Mouse (Mus musculus) gastrocnemius, postnatal 36 days (tissue): ENCODE data around the gene Tex9. TPM values are rescaled to one million over a fixed set of nuclear protein-coding genes. Genes with fewer than 3 reads are reported as not detected.
"Not testable (repeated sequence)": the region's sequence is repeated elsewhere in the genome, so short reads cannot be mapped to it uniquely, and the experiment has no call there.

ENCODE experiments used
- DNase-seq, 2 experiments: peaks; one replicate each; pipeline ENCODE4 v3.0.0; 2022
- intact Hi-C: fragments of 180-260 bp; cut with DNase I; formaldehyde crosslinking; loops from one replicate; pipeline ENCODE4 v1.15.1; 2025
- total RNA-seq, 2 experiments: library from RNA; stranded (reverse); gene quantifications; 2 replicates each; pipeline ENCODE4 v1.2.3; 2021

Tex9 gene
- total RNA-seq, 2 experiments from 2014 or later: 1.1 to 1.9 TPM

- intact Hi-C loops: no loop called here
- DNase-seq: peak; percentile 88 to 89
Observed at GRCm38 (mm10) chr9:72491559-72492193, 336 bp downstream of the Tex9 start.

- intact Hi-C loops: no loop called here
- DNase-seq: no peak
Observed at GRCm38 (mm10) chr9:72489131-72489530, 2.9 kb downstream of the Tex9 start.

DNA sequence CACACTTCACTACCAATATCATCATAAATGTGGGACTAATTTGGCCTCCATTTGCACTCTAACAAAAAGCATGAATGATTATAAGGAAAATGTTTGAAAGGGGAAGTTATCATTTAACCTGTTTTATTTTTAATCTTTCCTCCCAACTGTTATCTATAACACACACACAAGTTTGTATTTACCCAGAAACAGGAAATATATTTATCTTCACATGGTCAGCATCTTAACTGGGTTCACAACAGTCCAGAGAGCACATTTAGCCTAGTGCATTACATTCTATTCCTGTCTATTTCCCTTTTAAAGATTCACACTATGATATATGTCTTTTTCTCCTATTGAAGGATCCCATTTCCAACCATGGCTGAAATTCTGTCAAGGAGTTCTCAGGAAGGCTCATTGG, 3.5 kb downstream of the Tex9 start:
- intact Hi-C loops: no loop called here
- no peak for DNase-seq

DNA sequence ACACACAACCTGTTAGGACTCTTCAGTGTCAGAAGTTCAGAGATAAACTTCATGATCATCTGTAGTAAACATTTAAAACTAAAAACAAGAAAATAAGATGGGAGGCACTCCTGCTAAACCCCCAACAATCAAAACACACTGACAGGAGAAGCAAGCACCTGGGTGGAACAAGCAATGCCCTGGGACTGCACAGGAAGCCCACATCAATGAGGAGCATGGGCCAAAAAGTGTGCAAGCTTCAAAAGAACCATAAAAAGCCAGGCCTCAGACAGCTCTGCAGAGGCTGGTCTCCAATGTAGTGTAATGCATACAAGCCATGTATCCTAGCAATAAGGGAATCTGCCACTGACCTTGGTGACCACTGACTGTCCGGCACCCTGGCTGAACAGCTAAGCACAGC, 12.7 kb downstream of the Tex9 start:
- no peak for DNase-seq
- intact Hi-C loops: no loop called here

DNA sequence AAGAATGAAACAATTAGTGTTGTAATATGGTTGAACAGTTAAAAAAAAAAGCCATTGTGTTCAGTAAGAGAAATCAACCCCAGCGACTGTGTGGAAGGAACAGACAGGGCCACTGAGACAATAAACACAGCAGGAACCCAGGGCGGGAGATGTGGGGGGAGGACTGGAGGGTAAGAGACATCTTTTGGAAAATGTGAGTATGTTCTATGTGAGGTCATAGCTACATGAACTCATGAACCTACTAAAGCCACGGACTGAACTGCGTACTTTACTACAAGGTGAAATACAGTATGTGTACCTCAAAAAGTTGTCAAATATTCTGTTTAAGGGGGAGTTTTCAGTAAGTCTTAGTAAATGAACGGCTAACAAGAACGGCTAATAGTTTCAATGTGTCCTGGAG, 14.7 kb downstream of the Tex9 start:
- intact Hi-C loops: no loop called here
- no peak for DNase-seq

- DNase-seq: no peak
- intact Hi-C loops: no loop called here
Observed at GRCm38 (mm10) chr9:72475511-72475910, 16.5 kb downstream of the Tex9 start.

GRCm38 (mm10) chr9:72469851-72470250, 22.2 kb downstream of the Tex9 start:
- intact Hi-C loops: loop anchor here (1.0 to 5.0 kb wide), 2 partner anchors 23 to 52 kb away; no protein-coding TSS in a partner anchor
- DNase-seq: no peak

DNA sequence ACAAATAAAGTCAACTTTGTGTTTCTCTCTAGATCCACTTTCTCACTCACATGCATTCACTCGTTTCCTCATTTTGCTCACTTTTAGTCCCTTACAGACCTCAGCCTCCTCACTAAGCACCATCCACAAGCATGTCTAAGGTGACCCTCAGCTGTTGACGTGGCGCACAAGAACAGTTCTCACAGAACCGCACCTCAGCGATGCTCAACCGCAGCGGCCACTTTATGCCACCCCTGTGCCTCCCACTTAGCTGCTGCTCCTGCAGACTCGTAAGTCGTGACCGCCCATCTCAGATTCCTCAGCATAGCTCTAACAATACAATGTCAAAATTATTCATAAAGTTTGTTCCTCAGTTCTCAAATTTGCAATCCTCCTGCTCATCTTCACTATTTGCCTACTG, 23.4 kb downstream of the Tex9 start:
- DNase-seq: no peak
- intact Hi-C loops: no loop called here

GRCm38 (mm10) chr9:72467551-72468407, 24.2 kb downstream of the Tex9 start:
- DNase-seq: no peak
- intact Hi-C loops: loop anchor here (1.0 kb wide), 1 partner anchor 29 kb away; the partner anchor contains the start of gene Mns1

DNA sequence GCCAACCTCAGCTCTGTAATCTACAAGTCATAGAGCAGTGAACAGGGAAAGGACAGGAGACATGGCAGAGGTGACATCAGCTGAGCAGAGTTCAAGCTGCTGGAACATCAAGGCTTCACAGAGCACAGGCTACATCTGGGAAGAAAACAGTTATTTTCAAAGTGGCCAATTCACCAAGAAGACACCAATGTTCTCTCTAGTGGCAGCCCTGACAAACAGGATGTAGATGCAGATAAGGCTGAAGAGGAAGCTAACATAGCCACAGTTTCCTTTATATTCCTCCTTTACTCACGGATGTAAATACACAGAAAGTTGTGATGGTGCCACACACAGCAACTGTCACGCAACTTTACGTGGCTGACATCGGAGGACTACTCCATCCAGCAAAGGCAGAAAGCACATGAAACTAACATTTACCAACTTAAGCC, 26.2 kb downstream of the Tex9 start:
- intact Hi-C loops: no loop called here
- no peak for DNase-seq

GRCm38 (mm10) chr9:72464806-72465205, 27.2 kb downstream of the Tex9 start:
- DNase-seq: no peak
- intact Hi-C loops: loop anchor here (5.0 kb wide), 1 partner anchor 137 kb away; no protein-coding TSS in a partner anchor

- no peak for DNase-seq
- intact Hi-C loops: loop anchor here (5.0 kb wide), 1 partner anchor 140 kb away; no protein-coding TSS in a partner anchor
Observed at GRCm38 (mm10) chr9:72462427-72462826, 29.6 kb downstream of the Tex9 start.

DNA sequence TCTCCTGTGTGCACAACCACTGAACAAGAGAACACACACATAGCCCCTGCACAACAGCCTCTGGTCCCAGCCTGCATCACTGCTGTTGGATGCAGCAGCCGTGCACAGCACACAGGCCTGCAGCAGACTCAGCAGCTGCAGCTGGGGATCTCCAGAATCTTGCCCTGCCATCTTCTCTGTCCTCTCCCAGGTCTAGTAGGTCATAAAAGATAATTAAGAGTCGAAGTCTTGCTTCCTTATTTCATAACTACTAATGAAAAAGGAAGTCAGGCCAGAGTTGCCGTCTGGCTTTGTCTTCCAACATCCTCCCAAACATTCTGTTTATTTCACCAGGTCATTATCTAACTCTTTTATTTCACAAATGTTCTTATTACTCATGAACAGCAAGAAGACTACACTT, 31.2 kb downstream of the Tex9 start:
- intact Hi-C loops: loop anchor here (5.0 kb wide), 1 partner anchor 142 kb away; no protein-coding TSS in a partner anchor
- no peak for DNase-seq

DNA sequence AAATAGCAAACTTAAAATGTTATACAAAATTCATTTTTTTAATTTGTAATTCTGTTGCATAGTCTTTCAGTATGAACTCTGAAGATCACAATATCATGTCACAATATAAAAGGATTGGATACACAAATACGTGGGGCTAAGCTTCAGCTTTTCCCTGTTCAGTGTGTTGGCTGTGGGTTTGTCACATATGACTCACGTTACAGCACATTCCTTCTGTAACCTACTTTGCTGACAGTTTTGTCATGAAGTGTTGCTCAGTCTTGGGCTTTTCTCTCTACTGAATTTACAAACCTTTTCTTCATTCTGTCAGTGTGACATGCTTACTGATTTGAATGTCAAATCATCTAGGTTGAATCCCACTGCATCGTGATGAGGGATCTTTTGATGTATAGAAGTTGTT, 32.3 kb downstream of the Tex9 start:
- intact Hi-C loops: loop anchor here (5.0 to 10.0 kb wide), 3 partner anchors 143 to 423 kb away; partner anchors contain the start of gene Nedd4
- no peak for DNase-seq

DNA sequence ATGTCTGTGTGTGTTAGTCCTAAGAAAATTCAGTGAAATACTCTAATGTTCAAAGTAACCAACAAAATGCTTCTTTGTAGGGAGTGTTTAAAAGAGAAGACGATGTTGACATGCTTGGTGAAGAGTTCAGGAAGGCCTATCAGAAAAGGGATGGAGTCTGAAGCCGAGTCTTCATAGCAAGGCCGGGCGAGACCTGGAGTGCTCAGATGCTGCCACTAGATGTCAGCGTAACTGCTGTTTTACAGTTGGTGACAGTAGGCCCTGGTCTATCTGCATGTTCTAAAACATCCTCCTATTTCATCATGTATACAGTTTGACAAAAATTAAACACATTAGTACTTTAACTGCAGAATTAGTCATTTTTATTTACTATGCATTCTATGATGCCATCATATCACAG, 33.8 kb downstream of the Tex9 start:
- intact Hi-C loops: loop anchor here (5.0 to 10.0 kb wide), 2 partner anchors 207 to 424 kb away; partner anchors contain the start of gene Nedd4
- DNase-seq: peak; percentile 43 to 47

GRCm38 (mm10) chr9:72456374-72456773, 35.6 kb downstream of the Tex9 start:
- intact Hi-C loops: loop anchor here (5.0 to 10.0 kb wide), 2 partner anchors 208 to 426 kb away; partner anchors contain the start of gene Nedd4
- DNase-seq: no peak

DNA sequence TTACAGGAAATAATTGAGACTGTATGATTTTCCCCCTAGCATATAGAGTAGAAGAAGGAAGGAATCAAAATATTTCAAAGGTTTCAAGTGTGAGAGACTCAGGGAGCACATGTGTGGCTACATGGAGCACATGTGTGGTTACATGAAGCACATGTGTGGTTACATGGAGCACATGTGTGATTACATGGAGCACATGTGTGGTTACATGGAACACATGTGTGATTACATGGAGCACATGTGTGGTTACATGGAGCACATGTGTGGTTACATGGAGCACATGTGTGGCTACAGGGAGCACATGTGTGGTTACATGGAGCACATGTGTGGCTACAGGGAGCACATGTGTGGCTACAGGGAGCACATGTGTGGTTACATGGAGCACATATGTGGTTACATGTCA, 37.7 kb downstream of the Tex9 start:
- intact Hi-C loops: loop anchor here (5.0 to 10.0 kb wide), 2 partner anchors 73 to 211 kb away; partner anchors contain the start of gene Nedd4
- not testable (repeated sequence) for DNase-seq

GRCm38 (mm10) chr9:72451111-72451510, 40.9 kb downstream of the Tex9 start:
- intact Hi-C loops: loop anchor here (5.0 to 10.0 kb wide), 2 partner anchors 76 to 214 kb away; partner anchors contain the start of gene Nedd4
- DNase-seq: no peak

DNA sequence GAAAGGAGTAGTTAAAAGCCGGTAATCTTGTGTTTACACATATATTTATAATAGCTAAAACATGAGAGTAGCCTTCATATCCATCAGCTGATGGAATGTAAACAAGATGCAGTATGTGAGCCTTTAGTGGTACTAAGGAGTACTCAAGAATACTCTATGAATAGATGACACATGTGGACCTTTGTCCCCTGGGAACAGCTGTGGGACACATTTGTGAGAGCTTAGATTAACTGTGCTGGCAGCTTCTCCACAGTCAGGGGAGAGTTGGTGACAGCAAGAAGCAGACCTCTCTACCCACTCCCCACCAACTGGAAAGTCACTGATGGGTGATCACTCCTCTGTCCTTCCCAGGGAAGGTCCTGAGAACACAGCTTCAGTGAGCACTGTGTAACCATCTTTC, 41.6 kb downstream of the Tex9 start:
- intact Hi-C loops: loop anchor here (5.0 to 10.0 kb wide), 2 partner anchors 77 to 214 kb away; partner anchors contain the start of gene Nedd4
- DNase-seq: no peak

DNA sequence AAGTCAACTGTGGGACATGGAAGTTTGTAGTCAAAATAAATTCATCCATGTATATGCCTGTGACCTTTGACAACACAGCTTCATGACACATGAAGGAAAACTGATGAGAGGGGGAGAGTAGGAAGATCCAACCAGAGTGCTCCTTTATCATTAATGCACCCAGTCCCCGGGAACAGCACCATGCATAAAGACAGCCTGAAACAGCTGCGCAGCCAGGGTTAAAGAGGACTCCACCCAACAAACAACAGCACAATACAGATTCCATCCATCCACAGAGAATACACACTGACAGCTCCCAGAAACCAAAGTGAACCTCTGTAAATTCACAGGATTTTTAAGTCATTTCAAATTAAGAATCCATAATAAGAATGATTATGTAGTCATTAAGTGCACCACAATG, 42.2 kb downstream of the Tex9 start:
- DNase-seq: no peak
- intact Hi-C loops: loop anchor here (5.0 to 10.0 kb wide), 2 partner anchors 77 to 215 kb away; partner anchors contain the start of gene Nedd4

DNA sequence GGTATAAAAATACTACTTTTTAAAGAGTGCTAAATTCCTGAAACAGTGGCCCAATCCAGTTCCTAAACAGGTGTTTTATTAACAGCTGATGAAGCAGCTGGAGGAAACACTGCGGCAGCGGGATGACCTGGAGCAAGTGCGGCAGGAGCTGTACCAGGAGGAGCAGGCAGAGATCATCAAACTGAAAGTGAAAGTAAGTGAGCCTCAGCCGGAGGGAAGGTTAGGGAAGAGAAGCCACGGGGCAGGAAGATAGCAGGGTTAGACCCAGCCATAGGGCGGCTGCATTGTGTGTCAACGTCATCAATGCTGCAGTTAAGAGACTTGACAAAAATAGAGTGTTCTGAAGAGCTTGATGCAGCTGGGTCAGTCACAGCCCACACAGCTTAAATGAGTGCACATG, 42.6 kb downstream of the Tex9 start:
- intact Hi-C loops: no loop called here
- peak; percentile 8 to 30 for DNase-seq
